Mouse (Mus musculus) liver, adult 2 months (tissue): ENCODE measurements around the gene H2al2a. TPM values are rescaled to one million over a fixed set of nuclear protein-coding genes. Genes with fewer than 3 reads are reported as not detected.

ENCODE experiments used
- DNase-seq: peaks from one replicate; pipeline ENCODE4 v3.0.0-alpha.2; 2011; ENCODE audit warnings: low read depth, low spot score; ENCODE audit errors: extremely low read depth
- H3K27ac ChIP-seq: fragments of 200-500 bp; replicated peaks from 2 replicates; pipeline ENCODE4 v1.5.1; 2012; ENCODE audit warnings: low read depth, mild to moderate bottlenecking, control low read depth, inconsistent platforms, low read length; ENCODE audit not compliant: insufficient read depth
- H3K27me3 ChIP-seq: fragments of 200-500 bp; 2 replicates; pipeline ENCODE4 v1.6.1; 2012; ENCODE audit warnings: mild to moderate bottlenecking, moderate library complexity, low read length, inconsistent platforms; ENCODE audit not compliant: control insufficient read depth, insufficient read depth
- H3K36me3 ChIP-seq: fragments of 200-500 bp; 2 replicates; pipeline ENCODE4 v1.6.1; 2012; ENCODE audit warnings: low read length, inconsistent platforms; ENCODE audit not compliant: control insufficient read depth, insufficient read depth
- H3K4me1 ChIP-seq: fragments of 200-500 bp; 2 replicates; pipeline ENCODE4 v1.6.1; 2011; ENCODE audit warnings: low read length; ENCODE audit not compliant: control insufficient read depth, insufficient read depth
- H3K4me3 ChIP-seq: fragments of 200-500 bp; 2 replicates; pipeline ENCODE4 v1.5.1; 2011; ENCODE audit warnings: low read depth, mild to moderate bottlenecking, control low read depth, low read length, moderate library complexity; ENCODE audit not compliant: insufficient read depth
- H3K79me2 ChIP-seq: fragments of 200-500 bp; 2 replicates; pipeline ENCODE4 v1.6.1; 2012; ENCODE audit warnings: inconsistent platforms, mild to moderate bottlenecking, low read length, moderate library complexity; ENCODE audit not compliant: control insufficient read depth, insufficient read depth
- H3K9ac ChIP-seq: fragments of 200-500 bp; 2 replicates; pipeline ENCODE4 v1.6.1; 2012; ENCODE audit warnings: low read depth, mild to moderate bottlenecking, control low read depth, inconsistent platforms, low read length
- CTCF ChIP-seq: fragments of 200-500 bp; IDR thresholded peaks from 2 replicates; pipeline ENCODE4 v1.5.1; 2011; ENCODE audit warnings: low read depth, low read length, control low read depth
- POLR2A ChIP-seq: fragments of 200-500 bp; IDR thresholded peaks from 2 replicates; pipeline ENCODE4 v1.6.1; 2011; ENCODE audit warnings: low read length, control low read depth; ENCODE audit not compliant: insufficient read depth; ENCODE audit errors: extremely low read depth
- WGBS: fragments of 180-500 bp; shearing (Covaris S2); methylation state at CpG from one replicate; pipeline ENCODE4 v1.1.7; 2018; 5-methylcytosine and 5-hydroxymethylcytosine counted together
- polyA plus RNA-seq: library from polyadenylated mRNA; depleted of rRNA; stranded (reverse); fragments of >200 nt; gene quantifications from 2 replicates; pipeline ENCODE4 v1.2.3, GENCODE M21; 2012; rRNA removed
- total RNA-seq: library from RNA; depleted of rRNA; stranded (reverse); fragments of >200 nt; gene quantifications from 2 replicates; pipeline ENCODE4 v1.2.3, GENCODE M21; 2014; rRNA removed

The H2al2a gene
- total RNA-seq = not detected in 2 replicates
- polyA plus RNA-seq = not detected in 2 replicates

DNA sequence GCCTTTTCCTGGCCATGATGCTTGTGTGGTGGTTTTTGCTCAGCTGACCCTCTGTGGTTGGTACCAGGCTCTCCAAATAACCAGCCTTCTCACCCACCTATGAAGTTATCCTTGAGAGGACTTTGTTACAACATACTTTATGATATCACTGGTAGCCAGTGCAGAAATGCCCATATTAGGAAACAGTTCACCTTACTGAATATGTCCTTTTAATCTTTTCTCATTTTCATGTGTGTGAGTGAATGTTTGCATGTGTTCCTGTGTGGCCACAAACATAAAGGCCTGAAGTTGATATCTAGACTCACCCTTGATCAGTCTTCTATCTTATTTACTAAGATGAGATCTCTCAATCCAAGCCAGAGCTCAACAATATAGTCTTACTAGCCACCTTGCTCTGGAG is at the start of gene H2al2a:
H2al2a (minus strand) TSS at position 101 of the 400 bp plus-strand sequence.
- DNase-seq = no peak
- Histone ChIP-seq H3K79me2 (no peaks in the 10 kb centered on the region), H3K9ac (no peak within 1 kb of the TSS), H3K36me3 (no peaks in the 10 kb centered on the region), H3K4me3 (no peak within 1 kb of the TSS), H3K27ac (no peak within 1 kb of the TSS), H3K4me1 (no peaks in the 10 kb centered on the region), H3K27me3 (no peaks in the 10 kb centered on the region)
- no peak for TF ChIP-seq POLR2A
- TF ChIP-seq CTCF = no peak

DNA sequence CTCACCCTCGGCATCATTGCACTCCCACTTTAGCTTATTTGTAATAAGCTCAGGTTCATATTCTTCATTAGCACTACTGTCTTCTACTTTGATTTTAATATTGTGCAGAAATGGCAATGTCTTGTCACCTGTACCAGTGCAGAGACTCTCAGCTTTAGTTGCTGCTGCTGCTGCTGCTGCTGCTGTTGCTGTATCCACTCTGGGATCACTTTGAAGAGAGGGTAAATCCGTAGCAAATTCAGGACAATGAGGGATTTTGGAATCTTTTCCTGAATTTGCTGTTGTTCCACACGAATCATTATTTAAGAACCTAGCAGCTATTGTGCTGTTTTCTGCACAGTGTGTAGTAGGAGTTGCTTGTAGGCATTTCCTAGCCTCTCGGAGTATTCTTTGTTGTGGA is 49.4 kb upstream of the H2al2a start:
- TF ChIP-seq CTCF = no peak
- H3K36me3 ChIP-seq = no peaks in the 10 kb centered on the region
- 0 out of 2 replicates have a peak, but pooled peaks cover 3% of the 10 kb centered on the region for H3K4me1 ChIP-seq
- DNase-seq = no peak
- no peaks in the 10 kb centered on the region for H3K79me2 ChIP-seq
- no peaks in the 10 kb centered on the region for H3K27me3 ChIP-seq
- H3K9ac ChIP-seq = no peak overlapping the region
- no peak overlapping the region for H3K4me3 ChIP-seq
- 64% methylated on average over 4 of the region's 4 CpGs for whole genome bisulfite sequencing
- no peak overlapping the region for H3K27ac ChIP-seq

DNA sequence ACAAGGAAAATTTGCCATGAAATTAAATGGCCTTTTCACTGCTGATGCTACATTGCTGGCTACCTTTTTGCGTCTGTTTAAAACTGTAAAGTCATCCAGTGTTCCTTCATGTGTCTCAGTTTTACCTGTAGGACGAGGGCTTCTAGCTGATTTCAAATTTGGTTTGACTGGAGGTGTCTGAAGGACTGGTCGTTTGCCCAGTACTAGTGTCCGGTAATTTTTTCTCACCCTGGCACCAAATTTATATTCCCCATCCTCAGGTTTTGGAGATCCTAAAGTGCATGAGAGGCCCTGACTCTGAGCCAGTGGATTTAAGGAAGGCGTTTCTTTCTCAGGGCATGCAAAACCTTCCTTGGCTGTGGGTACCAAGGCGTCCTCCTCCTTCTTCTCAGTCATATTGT is 49.0 kb upstream of the H2al2a start:
- Histone ChIP-seq H3K79me2 (no peaks in the 10 kb centered on the region), H3K4me1 (0 out of 2 replicates have a peak, but pooled peaks cover 3% of the 10 kb centered on the region), H3K9ac (no peak overlapping the region), H3K27me3 (no peaks in the 10 kb centered on the region), H3K4me3 (no peak overlapping the region), H3K36me3 (no peaks in the 10 kb centered on the region), H3K27ac (no peak overlapping the region)
- DNase-seq = no peak
- TF ChIP-seq POLR2A (no peak), CTCF (no peak)
- 83% methylated on average over 6 of the region's 6 CpGs for WGBS

DNA sequence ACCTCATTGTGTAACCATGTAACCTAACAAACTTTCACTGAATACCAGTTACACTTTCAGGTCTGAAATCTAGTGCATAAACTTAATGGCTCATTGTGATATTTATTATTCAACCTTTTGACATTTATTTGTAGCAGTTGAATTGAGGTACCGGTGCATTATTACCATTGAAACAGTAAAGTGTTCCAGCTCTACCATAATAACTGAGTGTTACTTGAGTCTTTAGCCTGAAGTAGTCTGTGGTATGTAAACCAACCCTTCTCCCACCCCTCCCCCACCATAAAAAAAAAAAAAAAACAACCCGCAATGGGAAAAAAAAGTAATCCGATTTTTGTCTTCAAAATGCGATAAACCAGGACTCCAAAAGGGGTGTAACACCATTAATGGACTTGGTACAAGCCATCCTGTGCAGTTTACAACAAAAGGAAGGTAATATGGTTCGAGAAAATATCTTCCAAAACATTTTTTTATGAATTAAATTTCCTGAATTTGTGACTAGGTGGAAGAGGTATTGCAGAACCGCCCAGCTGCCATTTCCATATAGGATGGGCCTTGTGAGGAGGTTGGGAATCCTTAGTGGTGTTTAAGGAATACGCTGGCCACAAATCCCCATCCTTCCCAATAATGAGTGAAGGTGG is 48.5 kb upstream of the H2al2a start:
- no peak for DNase-seq
- no peak overlapping the region for H3K4me3 ChIP-seq
- no peaks in the 10 kb centered on the region for H3K79me2 ChIP-seq

DNA sequence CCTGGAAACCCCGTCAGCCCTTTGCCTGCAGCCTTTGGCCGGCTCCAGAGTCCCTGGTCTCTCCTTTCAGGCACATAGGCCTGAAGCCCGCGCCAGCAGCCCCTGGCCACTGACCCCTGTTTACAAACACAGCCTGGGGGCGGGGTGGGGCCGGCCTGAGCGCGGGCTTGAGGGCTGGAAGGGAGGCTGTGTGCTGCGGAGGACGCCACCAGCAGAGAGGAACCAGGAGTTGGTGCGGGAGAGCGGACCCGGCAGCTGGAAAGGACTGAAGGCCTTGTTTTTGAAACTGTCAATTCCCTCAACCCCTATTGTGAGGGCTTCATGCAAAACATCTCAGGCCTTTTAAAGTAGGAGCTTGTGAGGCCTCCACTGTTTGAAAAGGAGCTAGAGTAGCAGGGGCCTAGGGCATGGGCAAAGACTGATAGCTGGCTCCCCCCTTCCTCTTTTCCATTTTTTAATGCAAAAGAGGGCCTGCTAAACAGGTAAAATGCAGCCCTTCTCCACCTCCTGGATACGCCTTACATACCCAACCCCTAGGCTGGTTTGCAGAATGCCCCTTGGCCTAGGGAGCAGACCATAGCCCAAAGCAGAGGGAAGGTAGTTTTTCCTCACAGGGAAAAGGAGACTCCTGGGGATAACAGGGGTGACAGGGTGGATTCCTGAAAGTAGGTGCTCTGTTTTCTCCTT is 44.6 kb upstream of the H2al2a start:
- Histone ChIP-seq H3K36me3 (no peaks in the 10 kb centered on the region), H3K79me2 (no peaks in the 10 kb centered on the region), H3K9ac (no peak overlapping the region), H3K4me1 (no peaks in the 10 kb centered on the region), H3K4me3 (no peak overlapping the region), H3K27ac (no peak overlapping the region), H3K27me3 (peaks cover 9% of the 10 kb centered on the region; the same call in 1 of the 2 replicates)
- 77% methylated on average over 14 of the region's 14 CpGs for WGBS
- TF ChIP-seq CTCF = no peak
- DNase-seq = no peak

More for the DNA sequence above, 48.5 kb upstream of the H2al2a start:
- H3K4me1 ChIP-seq = 0 out of 2 replicates have a peak, but pooled peaks cover 1% of the 10 kb centered on the region
- no peaks in the 10 kb centered on the region for H3K36me3 ChIP-seq
- WGBS = 91% methylated on average over 7 of the region's 7 CpGs
- TF ChIP-seq POLR2A (no peak), CTCF (no peak)
- H3K27me3 ChIP-seq = 0 out of 2 replicates have a peak, but pooled peaks cover 2% of the 10 kb centered on the region
- H3K9ac ChIP-seq = no peak overlapping the region
- no peak overlapping the region for H3K27ac ChIP-seq
